Mouse (Mus musculus) urinary bladder, postnatal 36 days (tissue): ENCODE measurements around the gene Slx4.
"Not testable (repeated sequence)": the region's sequence is repeated elsewhere in the genome, so short reads cannot be mapped to it uniquely, and the experiment has no call there.

Experiments used
- DNase-seq, 2 experiments: peaks; one replicate each; pipeline ENCODE4 v3.0.0; 2022; ENCODE audit warnings: low spot score in 2 of 2, mixed read lengths in 1 of 2

Gene Slx4

DNA sequence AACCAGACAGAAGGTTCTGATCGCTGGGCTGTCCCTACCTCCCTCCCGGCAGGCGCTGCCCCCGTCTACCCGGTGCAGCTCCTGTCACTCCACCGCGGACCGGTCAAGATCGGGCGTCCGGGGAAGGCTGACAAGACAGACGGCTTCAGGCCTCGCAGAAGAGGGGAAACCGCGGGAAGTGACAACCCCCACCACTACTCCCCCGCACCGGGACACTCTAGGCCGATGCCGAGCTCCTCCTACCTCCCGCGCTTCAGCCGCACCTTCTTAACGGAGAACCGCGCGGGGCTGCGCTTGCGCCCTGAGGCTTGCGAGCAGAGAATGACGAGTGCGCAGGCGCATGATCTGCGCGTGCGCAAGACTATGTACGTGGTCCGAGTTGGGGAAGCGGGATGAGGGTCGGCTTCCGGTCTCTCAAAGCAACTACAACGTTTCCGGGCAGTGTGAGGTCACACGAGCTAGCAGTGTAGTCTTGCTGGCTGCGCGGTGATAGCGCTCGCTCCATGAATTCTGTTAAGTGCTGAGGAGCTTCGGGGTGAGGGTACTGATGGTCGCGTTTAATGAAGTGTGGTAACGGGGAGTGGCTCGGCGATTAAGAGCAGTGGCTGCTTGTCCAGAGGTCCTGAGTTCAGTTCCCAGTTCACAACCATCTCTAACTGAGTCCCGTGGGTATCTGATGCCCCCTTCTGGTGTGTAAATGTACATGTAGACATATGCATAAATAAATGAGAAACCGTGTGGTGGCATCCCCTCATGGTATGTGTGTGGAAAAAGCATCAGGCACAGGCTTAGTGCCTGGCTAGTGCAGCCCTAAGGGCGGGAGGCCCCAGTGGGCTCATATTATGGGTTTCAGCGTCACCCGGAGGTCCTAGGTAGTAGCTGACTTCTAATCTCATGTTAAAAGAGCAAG, at the start of gene Slx4:
Gene Slx4 (minus strand): TSS at position 282 of the 910 bp plus-strand sequence.
- peak; percentile 89 to 93 for DNase-seq

DNA sequence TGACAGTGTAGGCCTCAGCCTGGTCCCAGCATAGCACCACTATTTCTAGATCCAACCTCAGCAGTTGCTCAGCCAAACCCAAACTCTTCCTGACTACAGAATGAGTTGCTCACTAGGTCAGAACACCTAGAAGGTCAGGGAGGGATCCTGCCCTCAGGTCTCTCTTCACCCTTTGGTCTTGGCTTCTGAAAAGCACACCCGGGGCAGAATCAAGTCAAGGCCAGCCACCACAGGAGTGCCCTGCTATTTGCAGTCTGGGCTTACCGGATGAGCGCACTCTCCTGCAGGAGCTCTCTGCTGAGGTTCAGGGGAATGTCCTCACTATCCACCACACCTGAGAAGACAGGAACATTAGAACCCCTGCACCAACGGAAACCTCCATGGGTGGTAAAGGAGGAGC, 49.0 kb upstream of the Slx4 start:
- DNase-seq = no peak

DNA sequence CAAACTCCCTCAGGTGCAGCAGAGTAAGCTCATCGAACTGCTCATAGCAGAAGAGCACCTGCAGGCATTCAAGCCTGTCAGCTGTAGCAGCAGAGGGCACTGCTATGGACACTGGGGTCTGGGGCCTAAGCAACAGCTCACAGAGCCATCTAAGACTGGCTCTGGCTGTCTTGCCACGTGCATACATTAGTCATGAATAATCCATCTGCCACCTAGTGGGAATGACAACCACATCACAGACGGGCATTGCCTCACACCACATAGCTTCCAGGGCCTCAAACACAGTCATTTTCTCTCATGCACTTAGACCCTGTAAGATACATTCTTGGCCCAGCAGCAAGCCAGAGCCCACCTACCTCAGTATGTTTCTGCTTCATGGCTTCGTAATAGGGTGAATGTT, 42.0 kb upstream of the Slx4 start:
- DNase-seq = no peak

DNA sequence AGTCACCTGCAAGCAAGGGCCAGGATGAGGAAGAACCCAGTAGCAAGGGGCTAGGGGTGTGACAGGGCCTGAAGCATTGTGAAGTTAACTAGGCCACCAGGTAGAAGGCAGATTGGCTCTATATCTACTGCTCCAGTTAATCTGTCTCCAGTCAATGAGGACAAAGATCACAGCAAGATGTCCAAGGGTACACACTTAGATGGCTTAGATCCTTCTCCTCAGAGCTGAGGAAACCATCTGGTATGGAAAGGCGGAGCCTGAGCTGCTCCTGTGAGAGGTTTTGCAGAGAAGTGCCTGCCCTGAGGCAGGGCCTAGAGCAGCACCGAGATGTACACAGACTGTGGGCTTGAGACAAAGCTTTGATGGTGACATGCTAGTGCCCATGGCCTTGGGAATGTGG, 40.5 kb upstream of the Slx4 start:
- no peak for DNase-seq

DNA sequence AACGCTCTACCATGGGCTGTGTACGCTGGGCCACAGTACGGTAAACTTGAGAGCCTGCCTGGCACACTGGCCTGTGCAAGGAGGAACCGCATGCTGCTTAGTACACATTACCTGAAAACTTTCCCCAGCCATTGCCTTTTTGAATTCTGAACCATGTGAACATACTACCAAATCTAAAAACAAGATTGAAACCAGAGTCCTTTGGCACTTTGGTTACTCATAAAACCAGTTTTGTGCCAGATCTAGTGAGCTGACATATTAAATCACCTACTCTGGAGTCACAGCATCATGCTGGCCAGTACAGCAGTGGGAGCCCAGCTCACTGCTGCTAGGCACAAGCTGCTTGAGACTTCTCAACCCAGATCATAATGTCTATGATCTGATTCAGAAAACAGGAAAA, 38.1 kb upstream of the Slx4 start:
- DNase-seq = no peak

DNA sequence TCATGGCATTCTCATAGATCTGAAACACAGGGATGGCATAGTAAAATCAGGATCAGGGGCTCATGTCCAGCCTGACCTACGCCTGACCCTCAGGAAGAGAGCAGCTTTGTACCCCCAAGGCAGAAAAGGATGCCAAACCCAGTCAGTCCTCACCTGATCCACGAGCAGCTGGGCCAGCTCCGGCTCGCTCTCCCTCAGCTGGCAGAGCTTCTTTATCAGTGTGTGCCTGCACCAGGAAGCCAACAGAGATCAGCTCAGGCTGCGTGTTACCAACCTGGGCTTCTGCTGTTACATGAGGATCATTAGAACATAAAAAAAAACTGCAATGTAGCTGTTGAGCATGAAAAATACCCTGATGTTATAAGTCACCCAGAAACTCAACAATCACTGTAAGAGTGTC, 36.6 kb upstream of the Slx4 start:
- DNase-seq = no peak

DNA sequence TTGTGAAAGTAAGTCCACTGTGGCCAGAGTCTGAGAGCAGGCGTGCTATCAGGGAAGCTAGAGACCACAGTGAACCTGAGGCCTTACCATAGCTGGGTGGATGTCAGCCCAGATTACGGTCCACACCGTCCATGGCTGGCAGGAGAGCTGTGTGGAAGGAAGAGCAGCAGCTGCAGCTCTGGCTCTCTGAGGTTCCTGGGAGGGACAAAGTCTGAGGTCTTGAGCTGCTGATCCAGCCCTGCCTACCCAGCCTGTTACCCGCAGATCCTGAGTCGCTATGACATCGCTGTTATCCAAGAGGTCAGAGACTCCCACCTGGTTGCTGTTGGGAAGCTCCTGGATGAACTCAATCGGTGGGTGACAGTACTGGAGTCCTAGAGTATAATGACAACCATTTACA, 34.1 kb upstream of the Slx4 start:
- no peak for DNase-seq

DNA sequence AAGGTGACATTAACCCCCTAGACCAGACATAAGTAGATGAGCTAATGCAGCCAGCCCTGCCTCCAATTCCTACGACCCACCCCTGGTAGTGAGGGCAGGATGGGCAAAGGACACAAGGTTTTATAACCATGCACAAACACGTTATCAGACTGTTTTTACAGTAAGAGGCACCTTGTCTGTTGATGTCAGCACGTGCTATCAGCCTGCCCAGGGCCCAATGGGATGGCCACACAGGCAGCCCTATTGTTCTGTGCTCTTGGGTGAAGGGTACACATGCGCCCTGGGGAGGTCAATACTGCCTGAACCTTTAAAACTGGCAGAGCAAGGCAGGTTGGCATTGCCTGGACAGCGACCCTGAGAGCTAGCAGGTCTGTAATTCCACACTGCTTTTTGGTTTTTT, 33.2 kb upstream of the Slx4 start, which contains the start of gene Dnase1:
Gene Dnase1 (plus strand): TSS at position 136 of the 400 bp plus-strand sequence.
- DNase-seq = no peak

DNA sequence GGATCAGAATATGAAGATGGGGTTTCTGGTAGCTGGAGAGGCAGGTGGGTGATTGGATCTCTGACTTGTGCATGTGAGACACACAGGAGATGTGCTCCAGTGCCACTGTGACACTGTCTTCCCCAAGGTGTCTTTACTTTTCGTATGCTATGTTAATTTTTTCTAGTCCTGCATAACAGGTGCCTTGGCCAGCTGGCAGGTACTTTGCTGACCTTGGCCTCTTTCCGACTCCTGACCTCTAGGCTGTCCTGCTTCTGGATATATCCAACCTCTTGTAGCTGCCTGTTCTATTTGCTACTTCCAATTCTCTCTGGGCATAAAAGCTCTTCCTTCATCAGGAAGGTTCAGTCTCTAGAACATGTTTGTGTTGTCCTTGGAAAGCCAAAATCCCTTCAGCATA, 32.0 kb upstream of the Slx4 start:
- no peak for DNase-seq

DNA sequence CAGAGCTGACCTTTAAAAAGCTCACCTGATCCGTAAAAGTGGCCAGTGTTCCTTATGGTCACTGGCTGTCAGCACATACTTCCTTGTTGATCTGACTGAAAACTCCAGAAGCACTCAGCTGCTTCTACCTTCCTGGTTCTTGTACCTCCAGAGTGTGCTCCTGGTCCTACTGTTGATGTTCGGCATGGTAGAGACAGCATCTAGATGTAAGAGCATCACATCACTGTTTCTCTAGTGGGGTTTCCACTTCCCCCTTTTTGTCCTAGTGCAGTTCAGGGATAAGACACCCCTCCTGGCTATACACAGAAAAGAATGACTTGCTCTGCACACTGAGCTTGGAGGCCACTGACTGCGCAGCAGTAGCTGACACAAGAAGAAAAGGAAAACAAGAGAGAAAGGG, 30.9 kb upstream of the Slx4 start:
- DNase-seq = no peak

DNA sequence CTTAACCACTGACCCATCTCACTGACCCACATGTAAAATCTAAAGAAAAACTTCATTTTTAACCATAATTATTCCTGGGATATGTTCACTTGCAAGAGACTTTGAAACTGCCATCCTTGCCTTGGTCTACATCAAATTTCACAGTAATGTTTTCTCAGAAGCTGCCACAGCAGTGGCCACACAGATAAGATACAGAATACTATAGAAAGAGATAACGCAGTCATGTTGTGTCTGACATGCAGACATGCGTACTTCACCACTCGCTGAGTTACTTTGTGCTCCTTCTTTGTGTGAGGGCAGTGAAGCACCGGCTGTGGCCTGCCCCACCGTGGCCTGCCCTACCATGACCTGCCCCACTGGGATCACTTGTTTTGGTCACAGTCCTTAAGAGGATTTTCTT, 30.4 kb upstream of the Slx4 start:
- no peak for DNase-seq

DNA sequence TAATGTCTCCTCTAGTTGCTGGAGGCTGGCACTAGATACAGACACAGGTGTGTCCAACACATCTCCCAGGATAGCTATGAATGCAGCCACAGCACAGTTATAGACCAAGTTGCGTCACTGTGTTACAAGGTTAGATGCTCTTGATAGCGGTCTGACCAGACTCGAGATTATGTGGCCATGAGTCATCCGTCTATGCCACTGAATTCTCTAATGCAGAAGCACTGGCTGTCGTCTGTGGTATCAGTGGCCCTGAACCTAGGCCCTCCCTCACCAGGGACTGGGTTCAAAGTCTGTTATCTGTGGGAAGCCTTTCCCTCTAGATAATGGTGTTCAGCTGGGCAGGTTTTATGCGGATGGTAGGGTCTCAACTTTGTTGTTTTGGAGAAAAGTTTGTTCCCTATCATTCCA, 28.8 kb upstream of the Slx4 start:
- peak in 1 of 2 experiments; percentile 10 for DNase-seq

DNA sequence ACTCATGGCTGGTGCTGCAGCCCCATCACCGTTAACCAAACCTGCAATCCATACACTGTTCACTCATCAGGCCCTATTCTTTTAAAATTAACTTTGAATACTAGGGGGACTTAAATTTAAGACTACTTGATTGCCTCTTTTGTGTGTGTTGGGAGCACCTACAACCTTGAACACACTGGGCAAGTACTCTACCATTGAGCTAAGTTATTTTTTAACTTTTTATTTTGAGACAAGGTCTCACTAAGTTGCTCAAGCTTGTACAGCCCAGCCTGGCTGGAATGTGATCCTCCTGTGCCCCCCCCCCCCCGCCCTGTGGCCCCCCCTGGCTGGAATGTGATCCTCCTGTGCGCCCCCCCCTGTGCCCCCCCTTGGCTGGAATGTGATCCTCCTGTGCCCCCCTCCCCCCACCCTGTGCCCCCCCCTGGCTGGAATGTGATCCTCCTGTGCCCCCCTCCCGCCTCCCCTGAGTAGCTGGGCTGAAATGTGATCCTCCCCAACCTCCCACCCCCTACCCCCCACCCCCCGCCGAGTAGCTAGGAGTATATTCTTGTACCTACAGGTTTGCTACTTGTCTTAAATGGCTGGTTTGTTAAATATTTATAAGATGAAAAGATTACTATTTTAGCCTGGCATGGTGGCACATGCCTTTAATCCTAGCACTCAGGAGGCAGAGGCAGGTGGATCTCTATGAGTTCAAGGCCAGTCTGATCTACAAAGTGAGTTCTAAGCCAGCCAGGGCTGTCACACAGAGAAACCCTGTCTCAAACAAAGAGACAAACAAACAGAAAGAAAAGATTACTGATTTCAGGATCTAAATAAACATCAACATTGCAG, 28.1 kb upstream of the Slx4 start:
- DNase-seq = no peak

DNA sequence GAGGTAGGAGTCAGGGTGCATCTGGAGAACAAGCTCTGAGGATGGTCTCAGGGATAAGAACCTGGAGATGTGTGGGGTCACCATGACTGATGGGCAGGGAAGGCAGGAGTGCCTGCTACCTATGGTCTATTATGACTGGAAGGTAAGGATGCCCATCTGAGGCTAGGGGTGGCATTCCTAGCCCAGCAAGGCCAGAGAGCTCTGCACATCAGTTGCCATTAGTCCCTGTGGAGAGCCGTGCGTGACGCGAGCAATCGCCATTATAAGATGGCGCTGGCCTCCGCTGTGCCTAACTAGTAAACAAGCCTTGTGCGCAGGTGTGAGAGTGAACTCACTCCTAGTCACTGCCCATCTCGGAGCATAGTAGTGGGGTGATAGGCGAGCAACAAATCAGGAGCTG, 26.9 kb upstream of the Slx4 start:
- no peak for DNase-seq

DNA sequence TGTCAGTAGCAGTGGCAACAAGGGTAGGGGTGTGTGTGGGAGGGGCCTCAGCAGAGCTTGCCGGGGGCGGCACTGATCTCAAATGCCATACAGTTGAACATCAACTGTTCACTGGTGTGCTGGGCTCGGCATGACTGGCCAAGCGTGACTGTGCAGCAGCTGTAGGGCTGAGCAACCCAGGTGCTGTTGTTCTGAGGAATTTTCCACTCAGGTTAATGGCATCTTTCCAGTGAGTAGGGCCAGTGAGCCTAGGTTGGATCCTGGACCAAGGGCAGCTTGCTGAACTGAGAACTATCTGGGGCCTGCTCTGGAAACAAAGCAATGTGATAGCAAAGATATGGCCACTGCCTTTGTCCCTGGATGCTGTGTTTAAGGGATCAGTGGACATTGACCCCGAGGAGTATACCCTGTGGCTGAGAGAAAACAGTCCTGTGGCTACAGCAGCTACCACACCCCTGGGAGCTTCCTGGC, 25.8 kb upstream of the Slx4 start:
- no peak for DNase-seq

DNA sequence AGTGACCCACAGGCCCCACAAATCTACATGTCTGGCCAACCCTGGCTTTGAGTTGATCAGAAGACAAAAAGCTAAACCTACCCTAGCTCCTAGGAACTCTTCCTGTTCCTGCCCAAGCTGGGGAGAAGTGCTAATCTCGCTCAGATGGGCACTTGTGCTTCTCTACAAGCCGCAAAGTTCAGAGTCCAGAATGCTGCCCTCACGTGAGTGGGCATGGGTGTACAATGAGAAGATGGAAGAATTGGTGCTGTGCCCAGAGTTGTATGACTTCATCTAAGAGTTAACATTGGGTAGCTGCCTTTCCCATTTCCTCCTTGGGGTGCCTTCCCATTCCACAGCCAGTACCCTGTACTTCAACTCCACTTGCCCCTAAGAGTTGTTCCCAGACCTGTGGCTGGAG, 23.6 kb upstream of the Slx4 start:
- DNase-seq = no peak

DNA sequence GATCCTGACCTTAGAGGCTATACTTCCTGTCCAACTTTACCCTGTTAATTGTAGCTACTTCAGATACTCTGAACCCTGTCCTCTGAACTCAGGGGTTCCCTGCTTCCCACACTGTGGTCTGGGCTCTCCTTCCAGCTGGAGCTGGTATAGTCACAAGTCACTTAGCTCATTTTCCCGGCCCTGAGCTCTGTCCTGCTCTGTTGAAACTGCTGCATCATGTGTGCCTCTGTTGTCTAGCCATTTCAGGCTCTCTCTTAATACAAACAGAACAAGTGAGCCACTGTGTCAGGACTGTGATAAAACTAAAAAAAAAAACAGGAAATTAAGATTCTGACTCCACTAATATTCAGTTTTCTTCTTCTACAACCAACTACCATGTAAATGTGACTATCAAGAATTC, 23.1 kb upstream of the Slx4 start:
- no peak for DNase-seq

DNA sequence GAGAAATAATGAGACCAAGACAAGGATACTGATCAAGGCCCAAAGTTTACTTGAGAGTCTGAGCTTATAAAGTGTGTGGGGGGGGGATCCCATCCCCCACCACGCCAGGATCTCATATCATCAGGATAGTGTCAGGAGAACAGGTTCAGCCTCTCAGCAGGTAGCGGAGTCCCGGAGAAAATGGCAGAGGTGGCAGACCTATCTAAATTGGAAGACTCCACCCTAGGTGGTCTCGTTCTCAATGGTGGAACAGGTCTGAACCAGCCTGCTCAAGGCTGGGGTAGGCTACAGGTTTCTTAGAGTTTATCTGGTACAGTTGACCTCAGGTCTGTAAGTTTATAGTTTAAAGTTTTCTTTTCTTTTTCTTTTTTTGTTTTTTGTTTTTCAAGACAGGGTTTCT, 19.1 kb upstream of the Slx4 start:
- no peak for DNase-seq

DNA sequence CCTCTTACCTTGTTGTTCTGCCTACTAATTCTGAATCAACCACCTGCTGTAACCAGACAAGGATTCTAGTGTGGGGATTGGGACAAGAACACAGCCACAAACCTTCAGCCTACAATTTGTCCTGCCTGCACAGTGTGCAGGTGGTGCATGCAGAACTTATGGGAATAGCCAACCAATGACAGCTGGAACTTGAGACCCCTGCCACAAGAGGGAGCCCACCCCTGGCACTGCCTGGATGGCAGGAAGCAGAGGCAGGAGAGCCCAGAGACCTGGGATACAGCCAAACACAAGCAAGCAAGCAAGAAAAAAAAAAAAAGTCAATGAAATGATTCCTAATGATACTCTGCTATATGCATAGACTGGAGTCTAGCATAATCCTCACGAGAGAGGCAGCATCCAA, 17.7 kb upstream of the Slx4 start:
- no peak for DNase-seq

DNA sequence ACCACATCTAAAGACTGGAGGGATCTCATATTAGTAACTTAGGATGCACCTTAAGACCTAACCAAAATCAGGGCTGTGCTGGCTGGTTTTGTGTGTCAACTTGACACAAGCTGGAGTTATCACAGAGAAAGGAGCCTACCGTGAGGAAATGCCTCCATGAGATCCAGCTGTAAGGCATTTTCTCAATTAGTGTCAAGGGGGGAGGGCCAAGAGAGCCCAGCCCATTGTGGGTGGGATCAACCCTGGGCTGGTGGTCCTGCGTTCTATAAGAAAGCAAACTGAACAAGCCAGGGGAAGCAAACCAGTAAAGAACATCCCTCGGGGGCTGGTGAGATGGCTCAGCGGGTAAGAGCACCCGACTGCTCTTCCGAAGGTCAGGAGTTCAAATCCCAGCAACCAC, 13.9 kb upstream of the Slx4 start:
- DNase-seq = not testable (repeated sequence)

DNA sequence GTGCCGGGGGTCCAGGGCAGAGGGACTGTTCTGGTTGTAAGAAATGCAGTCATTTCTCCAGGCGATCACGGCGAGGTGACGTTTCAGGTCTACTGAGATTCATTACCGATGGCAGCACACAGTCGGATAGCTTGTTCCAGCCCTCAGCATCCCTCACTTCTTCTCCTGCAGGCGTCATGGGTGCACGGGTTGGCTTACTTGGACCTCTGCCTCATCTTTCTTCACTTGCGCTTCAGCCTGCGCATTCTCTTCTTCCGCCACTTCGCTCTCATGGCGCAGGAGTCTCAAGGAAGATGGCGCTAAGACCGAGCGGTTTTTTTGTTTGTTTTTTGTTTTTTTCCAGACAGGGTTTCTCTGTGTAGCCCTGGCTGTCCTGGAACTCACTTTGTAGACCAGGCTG, 13.2 kb upstream of the Slx4 start:
- DNase-seq = not testable (repeated sequence)

DNA sequence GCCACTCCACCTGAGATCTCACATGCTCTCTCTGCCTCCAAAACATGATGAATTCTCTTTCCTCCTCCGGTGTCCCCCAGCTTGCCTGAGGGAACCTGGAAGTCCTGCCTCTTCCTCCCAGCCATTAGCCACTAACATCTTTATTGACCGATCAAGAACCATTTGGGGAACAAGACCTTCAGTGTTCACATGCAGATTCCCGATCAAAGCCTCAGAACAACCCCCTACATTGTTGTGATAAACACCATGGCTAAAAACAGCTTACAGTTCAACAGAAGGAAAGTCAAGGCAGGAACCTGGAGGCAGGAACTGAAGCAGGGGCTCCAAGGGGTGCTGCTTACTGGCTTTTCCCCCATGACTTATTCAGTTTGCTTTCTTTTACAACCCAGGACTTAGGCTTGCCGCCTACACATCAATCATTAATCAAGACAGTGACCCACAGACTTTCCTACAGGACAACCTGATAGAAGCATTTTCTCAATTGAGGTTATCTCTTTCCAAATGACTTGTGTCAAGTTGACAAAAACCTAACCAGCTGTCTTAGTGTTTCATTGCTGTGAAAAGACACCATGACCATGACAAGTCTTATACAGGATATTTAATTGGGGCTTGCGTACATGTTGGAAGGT, 10.6 kb upstream of the Slx4 start:
- no peak for DNase-seq
